ENCODE assay signal across 11 mouse cellular contexts in genomic region chr9:115858848-115859247, GRCm38 (mm10). TPM values are rescaled to one million over a fixed set of nuclear protein-coding genes. Genes with fewer than 3 reads are reported as not detected.
DNase-seq lines count a peak whose midpoint lies in the region; ATAC-seq and TF ChIP-seq lines count a peak whose summit lies in the region.
"Had no signal": no experiment of that assay in that cellular context is flagged by ENCODE, and none has a peak within 500 bp of the region (broad histone marks: within the 10 kb centered on the region; RNA-seq: fewer than 3 reads in every experiment).

No protein-coding gene starts in this region.

- no peak overlapping the region for H3K4me2 ChIP-seq in kidney, embryonic 15.5 days
- H3K4me2 ChIP-seq: limb, embryonic 12.5 days had no signal

- TF ChIP-seq CTCF in ES-Bruce4 (IDR thresholded peaks at IDR 0.05; ENCODE audit: low read depth, low read length): peak; percentile 58

- no peaks in the 10 kb centered on the region for H3K9me3 ChIP-seq in kidney, embryonic 15.5 days (replicated peaks)
- no peaks in the 10 kb centered on the region; the same call in 1 of the 2 replicates for H3K9me3 ChIP-seq in ES-Bruce4 (replicated peaks; ENCODE audit: control insufficient read depth, insufficient read depth, low read length, poor library complexity, severe bottlenecking)
- H3K9me3 ChIP-seq: limb, embryonic 12.5 days had no signal

- DNase-seq in adrenal gland, adult 2 months: peak; percentile 13
- no peak for DNase-seq in adrenal gland, postnatal 4 days (ENCODE audit: low spot score in 2 of 2)
- DNase-seq in kidney, postnatal 14 days: peak; percentile 15
- DNase-seq in lung, postnatal 36 days: peak; percentile 30
- DNase-seq in gastrocnemius, postnatal 10 days: no peak
- DNase-seq in adipocyte (ENCODE audit: low spot score): no peak

- no peak for TF ChIP-seq EP300 in ES-Bruce4 (IDR thresholded peaks at IDR 0.05; ENCODE audit: insufficient read depth, low read depth, low read length)

- TF ChIP-seq POLR2A in ES-Bruce4 (IDR thresholded peaks at IDR 0.05; ENCODE audit: insufficient read depth, low read length): no peak

- no peak overlapping the region for H3K27ac ChIP-seq in kidney, embryonic 15.5 days
- no peak overlapping the region for H3K27ac ChIP-seq in ES-Bruce4 (ENCODE audit: insufficient read depth, low read length)
- H3K27ac ChIP-seq: limb, embryonic 12.5 days had no signal

- peaks cover 6% of the 10 kb centered on the region; the same call in 1 of the 2 replicates for H3K4me1 ChIP-seq in kidney, embryonic 15.5 days
- H3K4me1 ChIP-seq in ES-Bruce4 (ENCODE audit: control insufficient read depth, insufficient read depth, low read length): no peaks in the 10 kb centered on the region
- H3K4me1 ChIP-seq: limb, embryonic 12.5 days had no signal

- H3K9ac ChIP-seq in kidney, embryonic 15.5 days: no peak overlapping the region
- H3K9ac ChIP-seq in ES-Bruce4 (ENCODE audit: low read depth, poor library complexity, severe bottlenecking): no peak overlapping the region
- H3K9ac ChIP-seq: limb, embryonic 12.5 days had no signal

- H3K27me3 ChIP-seq in kidney, embryonic 15.5 days: no peaks in the 10 kb centered on the region
- H3K27me3 ChIP-seq in ES-Bruce4 (ENCODE audit: control insufficient read depth, insufficient read depth, low read length, poor library complexity, severe bottlenecking): no peaks in the 10 kb centered on the region
- H3K27me3 ChIP-seq: limb, embryonic 12.5 days had no signal

- H3K36me3 ChIP-seq in kidney, embryonic 15.5 days: no peaks in the 10 kb centered on the region
- H3K36me3 ChIP-seq in ES-Bruce4 (ENCODE audit: control insufficient read depth, insufficient read depth, low read length, poor library complexity, severe bottlenecking): no peaks in the 10 kb centered on the region
- H3K36me3 ChIP-seq: limb, embryonic 12.5 days had no signal

- no peak for ATAC-seq in kidney, embryonic 15.5 days (replicated peaks; ENCODE audit: low FRiP score)
- ATAC-seq: inflammation-experienced regulatory T-cells, adult 6 months had no signal

- H3K4me3 ChIP-seq in kidney, embryonic 15.5 days (replicated peaks): no peak overlapping the region
- H3K4me3 ChIP-seq in ES-Bruce4 (ENCODE audit: low read depth, low read length): no peak overlapping the region
- H3K4me3 ChIP-seq: limb, embryonic 12.5 days; myocyte had no signal

- 82% methylated on average over 3 of the region's 3 CpGs for WGBS in kidney, embryonic 15.5 days

RNA-seq across cellular contexts. Expression of gene Gadl1, which starts 50.4 kb away (rescaled TPM):
- under 1 TPM in 1 of 2 experiments, not detected in 1; 0.29 TPM for total RNA-seq in adrenal gland, adult 2 months (2021)
- 0.02 TPM in 1 of 2 replicates, not detected in the other for polyA plus RNA-seq in adrenal gland, adult 2 months (2012; rRNA removed)
- total RNA-seq in adrenal gland, postnatal 4 days (2021): under 1 TPM; 0.45 to 0.82 TPM
- 0.30 and 0.51 TPM in 2 replicates for polyA plus RNA-seq in kidney, embryonic 15.5 days (2015; fragmentation: Nextera tagmentation; extraction: Ambion mirVana)
- polyA plus RNA-seq in ES-Bruce4 (2011; ENCODE audit: insufficient read depth, insufficient read length, low read depth, missing spikeins): not detected in 2 replicates
- total RNA-seq in gastrocnemius, postnatal 10 days (2021): 10 to 100 TPM; 33.7 to 41.2 TPM
- polyA plus RNA-seq: inflammation-experienced regulatory T-cells, adult 6 months had no signal

Comparison
In these comparisons a context has a peak if more than half of its experiments do, and no peak if none do; other contexts are left out.
1. DNase-seq: peak in adrenal gland, adult 2 months (single experiment), kidney, postnatal 14 days (single experiment) and lung, postnatal 36 days (single experiment); none in adrenal gland, postnatal 4 days (0 of 2), gastrocnemius, postnatal 10 days (single experiment) and adipocyte (single experiment).
2. RNA of gene Gadl1, which starts 50.4 kb away (total RNA-seq): 33.7 to 41.2 TPM in gastrocnemius, postnatal 10 days; 0.45 to 0.82 TPM in adrenal gland, postnatal 4 days and 0.29 TPM in adrenal gland, adult 2 months; every median in the first group is over 10 times any median in the second.